Mouse (Mus musculus) mesoderm, embryonic 11.5 days (tissue): Measurements from ENCODE around the gene Ddx31.

Source experiments
- DNase-seq: peaks from one replicate; pipeline ENCODE4 v3.0.0-alpha.2; 2012; ENCODE audit warnings: low read depth, low spot score

The Ddx31 gene

DNA sequence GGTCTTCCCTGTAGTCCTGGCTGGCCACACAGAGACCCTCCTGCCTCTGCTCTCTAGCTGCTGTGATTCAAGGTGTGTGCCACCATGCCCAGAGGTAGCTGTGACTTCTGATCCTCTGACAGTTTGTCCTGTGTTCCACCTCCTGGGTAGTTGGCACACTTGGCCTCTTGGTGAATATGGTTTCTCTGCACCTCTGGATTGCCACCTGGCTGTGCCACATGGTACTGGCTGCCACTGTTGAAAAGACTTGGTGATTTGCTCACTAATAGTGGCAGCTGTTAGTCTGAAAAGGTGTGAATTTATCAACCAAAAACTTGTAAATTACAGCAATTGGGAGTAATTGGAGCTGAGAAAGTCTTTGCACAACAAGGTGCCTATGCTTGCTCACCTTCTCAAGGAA lies 23.7 kb downstream of the Ddx31 start:
- no peak for DNase-seq

DNA sequence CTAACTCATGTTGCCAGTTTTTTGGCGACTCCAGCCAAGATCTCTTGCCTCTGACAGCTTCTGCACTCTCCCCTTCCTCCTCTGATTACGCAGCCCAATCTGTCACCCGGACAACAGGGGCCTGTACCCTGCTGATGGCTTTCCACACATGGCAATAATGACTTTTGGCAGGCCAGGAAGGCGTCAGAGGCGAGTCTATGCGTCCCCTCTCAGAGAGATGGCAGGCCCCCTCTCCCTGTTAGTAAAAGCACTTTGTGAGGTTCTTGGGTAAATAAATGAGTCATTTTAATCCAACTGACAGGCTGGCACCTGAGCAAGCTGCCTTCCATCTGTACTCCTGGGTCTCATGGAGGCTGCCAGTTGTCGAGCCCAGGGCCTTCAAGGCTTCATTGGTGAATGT lies 27.3 kb downstream of the Ddx31 start:
- DNase-seq: no peak

DNA sequence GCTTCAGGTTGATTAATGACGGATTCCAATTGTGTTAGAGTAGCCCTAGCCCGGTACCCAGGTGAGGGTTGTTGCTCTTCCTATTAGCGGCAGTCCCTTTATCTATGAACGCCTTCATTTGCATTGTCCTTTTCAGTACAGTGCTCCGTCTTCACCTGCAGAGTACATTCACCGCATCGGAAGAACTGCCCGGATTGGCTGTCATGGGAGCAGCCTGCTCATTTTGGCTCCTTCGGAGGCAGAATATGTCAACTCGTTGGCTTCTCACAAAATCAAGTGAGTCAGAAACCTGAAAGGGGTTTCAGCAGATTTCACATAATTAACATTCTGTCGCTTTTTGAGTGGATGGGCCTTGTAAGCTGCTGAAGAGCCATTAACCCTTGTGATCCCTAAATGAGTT lies 35.3 kb downstream of the Ddx31 start:
- no peak for DNase-seq

DNA sequence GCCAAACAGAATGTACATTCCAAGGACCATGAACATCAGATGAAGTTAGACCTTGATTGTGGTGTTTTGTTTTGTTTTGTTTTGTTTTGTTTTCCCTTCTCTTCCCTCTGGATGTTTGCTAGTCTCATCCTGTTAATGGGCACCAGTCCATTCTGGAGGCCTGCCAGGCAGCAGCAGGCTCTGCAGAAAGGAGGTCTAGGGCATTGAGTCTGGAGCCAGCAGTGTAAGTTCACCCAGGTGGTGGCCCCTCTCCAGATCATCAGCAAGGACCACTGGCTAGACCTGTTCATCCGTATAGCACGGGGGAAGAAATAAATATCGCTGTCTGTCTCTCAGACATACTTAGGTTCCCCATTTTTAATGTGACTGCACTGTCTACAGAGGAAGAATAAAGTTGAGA lies 41.1 kb downstream of the Ddx31 start:
- no peak for DNase-seq

DNA sequence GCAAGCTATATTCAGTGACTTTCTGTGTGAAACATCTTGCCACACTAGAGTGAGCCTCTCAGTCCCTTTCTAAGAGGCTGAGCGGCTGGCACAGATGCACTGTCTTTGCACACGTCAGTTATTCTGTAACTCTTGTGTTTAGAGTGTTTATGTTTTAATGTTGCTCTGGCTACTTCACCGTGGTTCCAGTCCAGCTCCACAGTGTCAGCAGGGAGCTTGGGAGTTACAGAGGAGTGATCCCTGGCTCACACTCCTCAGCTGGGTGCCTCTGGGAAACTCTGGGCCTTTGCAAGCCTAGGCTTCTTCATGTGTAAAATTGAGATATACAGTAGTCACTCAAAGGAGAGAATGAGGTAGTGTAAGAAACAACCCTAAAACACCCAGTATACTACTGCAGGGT lies 41.8 kb downstream of the Ddx31 start:
- no peak for DNase-seq

DNA sequence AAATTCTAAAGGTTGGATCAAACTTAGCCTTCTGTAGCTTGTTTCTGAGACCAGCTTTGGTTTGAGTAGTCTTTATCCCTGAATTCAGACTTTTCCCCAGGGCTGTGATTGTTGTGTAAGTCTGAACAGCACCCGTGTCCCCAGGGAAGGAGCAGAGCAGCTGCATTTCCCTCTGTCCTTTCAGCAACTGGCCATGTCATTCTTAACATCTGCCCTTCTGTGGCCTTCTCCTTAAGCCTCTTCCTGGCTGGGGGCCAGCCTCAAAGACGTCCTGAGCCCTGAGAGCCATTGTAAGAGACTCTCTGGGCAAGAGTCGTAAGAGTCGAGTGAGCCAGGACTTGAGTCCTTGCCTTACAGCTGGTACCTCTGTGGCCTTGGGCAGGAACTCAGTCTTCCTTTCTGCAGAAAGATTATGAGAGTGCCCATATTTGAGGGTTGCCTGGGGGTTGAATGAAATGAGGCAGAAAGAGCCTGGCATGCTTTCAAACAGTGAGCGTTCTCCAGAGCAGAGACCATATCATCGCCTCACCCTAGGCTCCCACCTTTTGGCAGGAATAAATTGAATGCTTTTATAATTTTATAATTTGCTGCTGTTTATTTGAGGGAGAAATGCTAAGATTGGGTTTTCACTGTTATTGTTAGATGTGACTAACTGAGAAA lies 42.8 kb downstream of the Ddx31 start:
- DNase-seq: no peak

DNA sequence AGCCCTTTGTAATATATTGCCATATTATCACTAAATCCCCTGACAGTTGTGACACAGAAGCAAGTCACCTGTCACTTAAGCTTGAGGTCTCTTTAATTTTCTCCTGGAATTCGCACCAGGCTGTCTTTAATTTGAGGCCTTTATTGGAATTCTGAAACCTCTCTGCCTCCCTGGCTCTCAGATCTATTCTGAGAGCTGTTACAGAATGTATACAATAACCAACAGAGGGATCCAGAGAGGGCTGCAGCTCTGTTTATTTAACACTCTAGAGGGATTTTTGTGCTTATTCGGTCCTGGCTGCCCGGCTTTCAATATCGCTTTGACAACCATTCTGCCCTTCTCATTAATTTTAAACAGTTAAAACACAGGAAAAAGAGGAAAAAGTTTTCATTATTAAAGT lies 44.7 kb downstream of the Ddx31 start:
- DNase-seq: no peak

DNA sequence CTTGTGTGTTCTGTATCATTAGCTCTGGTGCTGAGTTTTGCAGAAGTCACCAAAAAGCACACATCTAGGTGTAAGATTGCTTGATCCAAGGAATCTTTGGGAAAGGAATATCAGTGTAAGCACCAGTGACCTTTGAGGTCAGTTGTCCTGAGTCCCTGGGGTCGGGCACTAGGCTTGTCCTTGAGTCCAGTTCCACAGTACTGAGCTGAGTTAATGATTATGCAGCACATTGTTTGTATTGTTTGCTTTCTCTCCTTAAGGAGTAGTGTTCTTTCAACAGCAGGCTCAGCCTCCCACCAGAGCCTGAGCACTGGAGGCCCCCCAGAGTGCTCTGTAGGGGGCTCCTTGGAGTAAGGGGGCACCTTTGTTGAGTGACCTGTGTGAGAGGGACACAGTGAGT lies 52.6 kb downstream of the Ddx31 start:
- no peak for DNase-seq

DNA sequence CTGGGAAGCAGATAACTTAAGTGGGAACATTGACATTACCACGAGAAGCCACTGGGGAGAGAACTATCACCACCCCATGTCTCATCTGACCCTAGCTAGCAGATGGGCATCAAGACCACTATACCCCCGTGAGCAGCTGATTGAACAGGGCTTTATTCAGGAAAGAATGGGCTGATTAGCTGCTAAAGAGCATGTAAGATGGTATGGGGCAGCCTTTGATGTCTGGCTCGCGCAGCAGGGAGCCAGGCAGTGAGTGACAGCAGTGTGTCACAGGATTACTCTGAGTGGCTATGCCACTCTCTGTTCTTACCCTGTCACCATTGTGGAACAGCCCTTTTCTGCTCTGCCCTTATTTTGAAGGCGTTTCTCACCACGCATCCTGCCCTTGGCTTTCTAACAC lies 53.3 kb downstream of the Ddx31 start:
- no peak for DNase-seq

DNA sequence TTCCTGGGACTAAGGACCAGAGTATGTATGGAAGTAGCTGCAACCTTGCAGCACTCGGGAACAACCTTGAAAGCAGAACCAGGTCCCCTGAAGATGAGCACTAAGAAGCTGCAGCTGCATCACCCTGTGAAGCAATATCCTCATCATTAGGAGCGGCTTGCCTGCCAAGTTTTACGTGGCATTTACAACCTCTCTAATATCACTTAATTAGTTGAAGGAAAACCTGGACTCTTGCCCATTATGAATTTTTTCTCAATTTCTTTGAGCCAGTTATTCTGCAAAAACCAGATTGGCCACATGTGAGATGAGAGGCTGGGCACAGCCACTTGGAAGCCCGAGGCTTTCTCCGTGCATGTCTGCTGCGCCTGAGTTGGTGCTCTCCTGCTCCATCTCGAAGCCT lies 55.7 kb downstream of the Ddx31 start:
- DNase-seq: no peak

DNA sequence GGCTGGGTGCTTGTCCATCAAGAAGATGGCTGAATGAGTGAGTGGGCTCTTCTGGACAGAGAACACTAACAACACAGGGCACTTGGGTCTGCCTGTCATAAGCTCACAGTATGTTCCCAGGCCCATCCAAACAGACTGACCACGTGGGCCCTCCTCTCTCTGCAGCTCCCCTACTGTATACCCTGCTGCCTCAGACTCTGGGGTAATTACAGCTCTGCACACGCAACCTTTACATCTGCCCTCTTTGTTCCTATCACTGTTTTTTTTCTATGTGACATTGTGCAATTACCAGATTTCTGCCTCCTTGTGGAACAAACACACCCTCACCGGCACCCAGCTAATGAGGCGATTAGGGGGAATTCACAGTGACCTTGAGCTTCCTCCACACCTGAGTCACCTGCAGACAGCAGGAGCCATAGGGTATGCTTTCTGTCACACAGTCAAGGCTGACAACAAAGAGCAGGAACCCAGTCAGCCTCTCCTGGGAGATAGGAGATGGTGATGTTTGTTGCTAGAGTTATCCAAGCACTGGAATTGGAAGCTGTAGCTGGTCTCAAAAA lies 57.2 kb downstream of the Ddx31 start:
- DNase-seq: no peak

DNA sequence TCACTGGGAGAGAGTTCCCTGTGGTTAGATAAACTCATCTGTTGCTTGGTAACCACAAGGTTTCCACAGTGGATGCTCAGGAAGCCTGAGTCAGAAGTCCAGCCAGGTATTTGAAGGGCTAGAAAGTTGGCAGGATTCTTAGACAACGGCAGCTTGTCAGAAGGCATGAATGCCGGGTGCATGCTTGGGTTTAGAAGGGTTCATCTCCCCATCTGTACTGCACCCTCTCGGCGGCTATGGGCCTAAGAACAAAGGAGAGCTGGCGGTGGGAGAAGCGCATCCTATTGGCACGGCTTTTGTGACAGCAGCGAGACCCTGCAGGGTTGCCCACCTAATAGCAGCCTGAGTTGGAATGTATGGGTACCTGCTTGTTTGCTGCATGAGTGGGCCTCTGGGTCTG lies 62.1 kb downstream of the Ddx31 start:
- no peak for DNase-seq

DNA sequence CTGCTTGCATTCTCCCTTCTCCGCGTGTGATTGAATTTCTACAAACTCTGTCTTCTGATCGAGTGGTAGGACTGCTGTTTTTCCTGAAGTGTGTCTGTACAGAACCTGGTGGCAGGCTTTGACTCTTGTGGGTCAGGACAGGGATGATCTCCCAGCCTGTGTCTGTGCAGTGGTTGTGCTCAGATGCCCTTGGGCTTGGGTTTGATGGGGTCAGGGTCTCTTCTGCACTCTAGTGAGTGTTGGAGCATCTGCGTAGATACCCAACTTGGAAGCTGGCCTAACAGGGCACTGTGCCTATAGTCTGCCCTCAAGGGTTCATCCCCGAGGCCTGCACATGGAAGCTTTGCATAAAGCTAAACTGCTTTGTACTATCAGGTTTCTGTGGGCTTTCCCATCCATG lies 63.7 kb downstream of the Ddx31 start:
- DNase-seq: no peak

DNA sequence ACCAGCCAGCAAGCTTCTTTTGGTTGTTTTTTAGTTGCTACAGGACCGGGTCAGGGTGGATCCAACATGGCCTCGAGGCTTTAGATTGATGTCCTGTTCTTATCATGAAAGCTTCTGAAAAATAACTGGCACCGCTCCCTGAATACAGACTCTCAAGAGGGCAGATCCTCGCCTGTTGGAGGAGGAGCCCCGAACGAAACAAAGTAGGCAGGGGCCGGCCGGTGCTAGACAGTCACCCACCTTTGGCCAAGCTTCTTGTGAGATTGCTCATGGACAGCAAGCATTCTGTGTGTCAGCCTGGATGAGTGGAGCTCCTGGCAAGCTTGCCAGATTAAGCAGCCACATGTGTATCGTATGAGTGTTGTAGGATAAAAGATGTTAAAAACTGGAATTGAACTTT lies 64.6 kb downstream of the Ddx31 start:
- DNase-seq: no peak

DNA sequence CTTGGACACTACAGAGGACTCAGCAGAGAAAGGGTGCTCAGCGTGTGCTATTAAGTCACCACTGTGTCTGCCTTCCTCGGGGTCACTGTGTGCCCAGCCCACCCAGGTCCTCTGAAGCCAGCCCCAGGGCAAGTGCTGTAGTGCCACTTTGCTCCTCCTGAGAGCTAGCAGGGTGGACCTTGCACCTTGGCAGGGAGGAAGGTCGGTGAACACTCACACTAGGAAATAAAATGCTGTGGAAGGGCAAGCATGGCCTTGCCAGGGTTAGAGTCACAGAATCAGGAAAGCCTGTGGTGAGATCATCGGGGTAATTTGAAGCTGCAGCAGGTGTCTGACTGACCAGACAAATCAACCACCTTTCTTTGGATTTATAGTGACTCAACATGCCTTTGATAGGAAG lies 65.4 kb downstream of the Ddx31 start:
- DNase-seq: no peak

DNA sequence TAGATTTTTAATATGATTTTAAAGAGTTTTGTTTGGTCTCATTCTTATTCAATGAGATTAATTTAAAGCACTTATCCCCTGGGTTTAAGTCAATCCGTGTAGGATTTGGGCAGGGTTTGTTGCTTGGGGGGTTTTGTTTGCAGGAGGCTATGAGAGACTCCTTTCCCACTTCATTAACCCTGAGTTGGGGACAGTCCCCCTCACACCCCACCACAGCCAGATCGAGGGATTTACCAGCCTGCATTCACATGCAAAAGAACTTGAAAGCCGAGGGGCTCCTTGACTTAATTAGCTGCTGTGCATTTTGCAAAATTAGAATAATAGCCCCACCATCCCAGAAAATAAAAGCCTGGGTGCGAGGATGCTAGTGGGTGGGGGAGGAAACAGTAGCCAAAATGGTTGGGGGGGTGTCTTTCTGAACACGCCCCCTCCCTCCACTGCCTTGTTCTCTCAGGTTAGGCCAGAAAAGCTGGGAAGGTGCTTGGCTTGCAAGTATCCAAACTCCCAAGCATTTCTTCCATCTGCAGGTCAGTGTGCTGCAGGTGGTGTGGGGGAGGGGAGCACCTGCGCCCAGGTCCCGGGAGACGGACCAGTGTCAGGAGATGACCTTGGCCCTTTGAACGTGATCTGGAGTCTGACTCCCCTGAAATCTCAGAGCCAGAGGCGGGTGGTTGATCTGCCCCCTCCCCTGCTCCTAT lies 67.6 kb downstream of the Ddx31 start:
- no peak for DNase-seq

DNA sequence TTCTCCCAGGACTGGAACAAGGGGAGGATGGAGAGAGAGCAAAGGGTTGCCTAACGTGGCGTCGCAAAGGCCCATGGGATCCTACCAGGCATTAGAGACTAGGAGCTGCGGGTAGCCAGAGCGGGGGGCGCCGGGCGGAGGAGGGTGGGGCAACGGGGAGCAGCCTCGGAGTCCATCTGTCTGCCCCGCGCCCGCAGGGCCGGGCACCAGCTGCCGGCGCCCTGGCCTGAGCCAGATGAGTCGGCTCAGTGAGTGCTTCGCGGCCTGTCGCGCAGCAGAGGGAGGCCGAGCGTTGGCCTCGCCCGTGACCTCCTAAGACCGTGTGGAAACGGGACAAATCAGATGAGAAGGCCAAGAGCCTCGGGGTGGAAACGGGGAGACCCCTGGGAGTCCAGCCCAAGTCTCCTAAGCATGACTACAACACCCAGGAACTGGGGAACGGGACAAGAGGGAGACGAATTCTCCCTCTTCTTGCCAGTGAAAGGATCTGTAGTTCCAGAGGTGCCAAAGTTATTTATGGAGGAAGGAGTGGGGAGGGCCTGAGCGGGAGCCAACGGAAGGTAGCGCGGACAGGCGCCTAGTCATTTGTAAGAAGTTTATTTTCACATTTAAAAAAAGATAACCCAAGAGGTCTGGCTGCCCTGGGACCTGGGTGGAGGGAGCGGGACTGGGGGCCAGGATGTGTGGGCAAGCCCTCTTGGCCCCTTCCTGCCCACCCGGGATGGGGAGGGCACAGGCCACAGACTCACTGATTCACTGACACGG lies 68.4 kb downstream of the Ddx31 start:
- no peak for DNase-seq

DNA sequence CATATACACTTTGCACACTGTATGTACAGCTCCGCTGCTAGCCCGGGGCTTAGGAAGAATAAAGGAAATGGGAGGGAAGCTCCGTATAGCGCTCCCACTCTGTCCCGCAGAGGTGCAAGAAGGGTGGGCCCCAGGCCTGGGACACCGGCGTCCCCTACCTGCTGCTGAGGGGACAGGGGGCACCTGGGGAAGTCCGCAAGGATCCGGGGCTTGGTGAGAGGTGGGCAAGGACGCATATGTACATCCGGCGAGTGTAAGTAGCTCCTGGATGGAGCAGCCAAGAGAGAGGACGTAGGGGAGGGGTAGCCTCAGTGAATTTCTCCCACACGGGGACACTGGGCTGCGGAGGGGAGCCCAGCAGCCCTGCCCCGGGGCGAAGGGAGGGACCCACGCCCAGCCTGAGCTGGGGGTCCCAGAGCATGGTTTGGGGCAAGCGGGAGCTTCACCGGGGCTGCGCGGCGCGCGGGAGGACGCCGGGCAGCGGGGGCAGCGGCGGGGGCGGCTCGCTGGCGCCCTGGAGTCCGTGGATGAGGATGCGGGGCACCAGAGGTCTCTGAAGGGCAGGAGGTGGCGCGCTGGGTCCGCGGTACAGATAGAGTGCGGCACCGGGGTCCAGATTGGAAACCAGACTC lies 69.1 kb downstream of the Ddx31 start:
- no peak for DNase-seq

DNA sequence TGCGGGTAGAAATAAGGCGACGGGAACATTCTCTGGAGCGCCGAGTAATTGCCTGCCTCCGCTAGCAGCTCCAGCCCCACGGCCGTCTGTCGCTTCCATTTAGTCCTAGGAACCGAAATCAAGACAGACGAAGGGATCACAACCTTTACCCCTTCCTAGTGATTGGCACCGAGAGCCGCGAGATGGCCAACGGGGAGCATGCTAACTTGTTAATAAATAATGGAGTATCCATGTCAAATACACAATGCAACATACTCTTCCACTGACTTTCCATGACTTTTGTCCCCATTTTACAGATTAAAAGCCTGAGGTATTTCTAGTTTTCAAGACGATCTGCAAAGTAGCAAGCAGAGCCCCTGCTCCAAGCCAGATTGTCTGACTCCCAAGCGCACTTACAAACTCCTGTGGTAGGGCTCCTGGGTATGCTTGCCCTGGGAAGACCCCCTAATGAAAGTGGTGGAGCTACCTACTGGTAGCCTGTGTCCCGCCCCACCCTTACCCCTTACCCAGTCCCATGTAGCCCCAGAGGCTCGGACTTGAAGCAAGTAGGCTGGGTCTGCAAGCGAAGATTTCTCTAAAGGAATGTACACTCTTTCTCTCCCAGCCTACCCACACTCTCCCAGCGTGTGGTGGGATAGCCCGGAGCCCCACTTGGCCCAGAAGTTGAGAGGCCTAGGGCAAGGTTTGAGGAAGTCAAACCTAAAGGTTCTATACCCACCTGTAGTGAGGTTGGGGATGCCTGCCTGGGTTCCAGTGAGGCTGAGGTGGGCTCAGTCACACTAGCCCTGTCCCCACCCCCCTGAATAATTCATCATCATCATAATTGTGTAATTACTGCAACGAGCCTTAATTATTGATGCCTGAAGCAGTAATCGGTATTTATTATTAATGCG lies 69.9 kb downstream of the Ddx31 start:
- no peak for DNase-seq

DNA sequence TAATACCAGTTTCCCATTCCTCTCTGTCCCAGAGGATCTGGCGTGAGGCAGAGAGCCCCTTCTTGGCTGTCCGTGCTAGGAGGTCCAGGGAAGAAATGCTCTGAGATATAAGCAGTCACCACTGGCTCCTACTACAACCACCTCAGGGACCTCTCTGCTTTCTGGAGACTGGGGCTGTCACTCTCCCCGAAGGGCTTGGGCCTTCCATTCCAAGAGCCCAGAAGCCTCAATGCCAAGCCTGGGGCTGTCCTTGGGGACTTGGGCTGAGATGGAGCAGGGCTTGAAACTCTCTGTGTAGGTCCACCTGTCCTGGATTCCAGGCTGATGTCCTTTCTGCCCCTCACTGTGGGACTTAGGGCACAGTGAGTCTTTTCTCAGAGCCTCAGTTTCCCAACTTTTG lies 70.7 kb downstream of the Ddx31 start:
- no peak for DNase-seq

DNA sequence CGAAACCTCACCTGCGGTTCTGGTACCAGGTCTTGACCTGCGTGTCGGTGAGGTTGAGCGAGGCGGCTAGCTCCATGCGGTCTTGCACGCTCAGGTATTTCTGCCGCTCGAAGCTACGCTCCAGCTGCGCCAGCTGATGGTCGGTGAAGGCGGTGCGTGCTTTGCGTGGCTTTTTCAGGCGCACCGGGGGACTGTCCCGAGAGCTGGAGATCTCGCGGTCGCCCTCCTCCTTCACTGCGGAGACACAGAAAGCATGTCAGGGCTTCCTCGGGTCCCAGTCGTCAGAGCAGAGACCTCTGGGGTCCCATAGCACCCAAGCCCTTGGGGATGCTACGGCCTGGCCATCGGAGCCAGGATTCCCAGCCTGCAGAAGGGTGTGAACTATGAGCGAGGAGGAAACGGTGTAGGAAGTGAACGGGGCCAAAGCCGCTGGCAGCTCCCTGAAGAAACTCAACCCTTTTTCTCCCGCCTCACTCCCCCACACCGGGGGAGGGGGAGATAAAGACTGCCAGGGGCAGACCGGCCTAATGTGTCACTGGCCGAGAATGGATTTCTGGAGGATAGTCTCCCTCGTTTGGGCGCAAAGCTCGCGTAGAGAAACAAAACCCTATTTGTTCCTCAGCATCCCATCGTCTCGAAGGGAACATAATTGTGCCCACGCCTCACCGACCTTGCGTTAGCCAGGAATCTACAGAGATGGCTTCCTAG lies 71.3 kb downstream of the Ddx31 start:
- DNase-seq: no peak
